Mouse (Mus musculus) stomach, postnatal 0 days (tissue): Measurements from ENCODE around the gene Guca2b. TPM values are rescaled to one million over a fixed set of nuclear protein-coding genes. Genes with fewer than 3 reads are reported as not detected.
"Not testable (repeated sequence)": the region's sequence is repeated elsewhere in the genome, so short reads cannot be mapped to it uniquely, and the experiment has no call there.

ENCODE experiments used
- ATAC-seq: fragments of 200-750 bp; cut with Nextera tagmentation; 2 replicates; pipeline ENCODE4 v1.8.0; 2017; ENCODE audit not compliant: low FRiP score, low TSS enrichment
- DNase-seq: peaks from one replicate; pipeline ENCODE4 v3.0.0-alpha.2; 2016; ENCODE audit warnings: low spot score
- H3K27ac ChIP-seq: fragments of 300-500 bp; sonication (generic); replicated peaks from 2 replicates; pipeline ENCODE4 v1.5.1; 2014; ENCODE audit warnings: mild to moderate bottlenecking, control low read depth
- H3K27me3 ChIP-seq: fragments of 300-500 bp; sonication (generic); 2 replicates; pipeline ENCODE4 v1.6.1; 2014; ENCODE audit warnings: low read length; ENCODE audit not compliant: control insufficient read depth, insufficient read depth
- H3K36me3 ChIP-seq: fragments of 300-500 bp; sonication (generic); 2 replicates; pipeline ENCODE4 v1.6.1; 2014; ENCODE audit warnings: low read length, mixed read lengths; ENCODE audit not compliant: control insufficient read depth, insufficient read depth
- H3K4me1 ChIP-seq: fragments of 300-500 bp; sonication (generic); replicated peaks from 2 replicates; pipeline ENCODE4 v1.6.1; 2014; ENCODE audit warnings: antibody characterized with exemption; ENCODE audit not compliant: control insufficient read depth, insufficient read depth
- H3K4me2 ChIP-seq: fragments of 300-500 bp; sonication (generic); replicated peaks from 2 replicates; pipeline ENCODE4 v1.6.1; 2014; ENCODE audit warnings: low read depth, mild to moderate bottlenecking, control low read depth, moderate library complexity
- H3K4me3 ChIP-seq: fragments of 300-500 bp; sonication (generic); 2 replicates; pipeline ENCODE4 v1.5.1; 2014; ENCODE audit warnings: low read depth, low read length, control low read depth
- H3K9ac ChIP-seq: fragments of 300-500 bp; sonication (generic); 2 replicates; pipeline ENCODE4 v1.6.1; 2014; ENCODE audit warnings: mild to moderate bottlenecking, low read length, control low read depth, mixed read lengths
- H3K9me3 ChIP-seq: fragments of 300-500 bp; sonication (generic); 2 replicates; pipeline ENCODE4 v1.6.1; 2016; ENCODE audit warnings: low read length; ENCODE audit not compliant: control insufficient read depth
- CTCF ChIP-seq: IDR thresholded peaks from 2 replicates; pipeline ENCODE4 v1.5.1; 2016; ENCODE audit warnings: antibody characterized with exemption, low read depth, mild to moderate bottlenecking, moderate library complexity
- EP300 ChIP-seq: optimal IDR thresholded peaks from 2 replicates; pipeline ENCODE3; 2016; ENCODE audit warnings: antibody characterized with exemption
- WGBS: fragments of 180-500 bp; shearing (Covaris S2); extraction: QIAGEN DNeasy Blood & Tissue Kit; methylation state at CpG from one replicate; pipeline ENCODE4 v1.1.7; 2014; 5-methylcytosine and 5-hydroxymethylcytosine counted together
- polyA plus RNA-seq: library from polyadenylated mRNA; unstranded; fragments of >200 nt; fragmentation: Nextera tagmentation; extraction: Ambion mirVana; gene quantifications from 2 replicates; pipeline ENCODE4 v1.2.1, GENCODE M21; 2015

The Guca2b gene
- polyA plus RNA-seq, 1 experiment from 2014 or later, result 1.1 TPM

GRCm38 (mm10) chr4:119628363-119628762 lies 30.4 kb downstream of the Guca2b start:
- H3K27ac ChIP-seq, H3K4me1 ChIP-seq, H3K9me3 ChIP-seq, ATAC-seq, DNase-seq, H3K4me3 ChIP-seq, H3K27me3 ChIP-seq, H3K9ac ChIP-seq, H3K4me2 ChIP-seq: not testable (repeated sequence)
- H3K36me3 ChIP-seq, result peaks cover 13% of the 10 kb centered on the region
- 77% methylated on average over 3 of the region's 4 CpGs for WGBS
- peak; percentile 50 for TF ChIP-seq CTCF

- Histone ChIP-seq H3K27me3 (no peaks in the 10 kb centered on the region), H3K4me2 (no peak overlapping the region), H3K9me3 (no peaks in the 10 kb centered on the region), H3K4me1 (no peaks in the 10 kb centered on the region), H3K27ac (no peak overlapping the region), H3K4me3 (no peak overlapping the region), H3K9ac (no peak overlapping the region), H3K36me3 (peaks cover 20% of the 10 kb centered on the region)
- DNase-seq (no peak), ATAC-seq (no peak)
- 85% methylated on average over 4 of the region's 4 CpGs for WGBS
- TF ChIP-seq EP300, result no peak
- no peak for TF ChIP-seq CTCF
Observed at GRCm38 (mm10) chr4:119627317-119627716, 31.4 kb downstream of the Guca2b start.

GRCm38 (mm10) chr4:119626876-119627275 lies 31.9 kb downstream of the Guca2b start:
- no peak overlapping the region for H3K9ac ChIP-seq
- DNase-seq (no peak), ATAC-seq (no peak)
- no peaks in the 10 kb centered on the region for H3K4me1 ChIP-seq
- no peaks in the 10 kb centered on the region for H3K9me3 ChIP-seq
- no peak overlapping the region for H3K4me2 ChIP-seq
- no peak overlapping the region for H3K4me3 ChIP-seq
- H3K36me3 ChIP-seq, result peaks cover 22% of the 10 kb centered on the region
- TF ChIP-seq CTCF, result no peak
- no peak for TF ChIP-seq EP300
- no peaks in the 10 kb centered on the region for H3K27me3 ChIP-seq
- WGBS, result 83% methylated on average over 3 of the region's 3 CpGs
- H3K27ac ChIP-seq, result no peak overlapping the region

DNA sequence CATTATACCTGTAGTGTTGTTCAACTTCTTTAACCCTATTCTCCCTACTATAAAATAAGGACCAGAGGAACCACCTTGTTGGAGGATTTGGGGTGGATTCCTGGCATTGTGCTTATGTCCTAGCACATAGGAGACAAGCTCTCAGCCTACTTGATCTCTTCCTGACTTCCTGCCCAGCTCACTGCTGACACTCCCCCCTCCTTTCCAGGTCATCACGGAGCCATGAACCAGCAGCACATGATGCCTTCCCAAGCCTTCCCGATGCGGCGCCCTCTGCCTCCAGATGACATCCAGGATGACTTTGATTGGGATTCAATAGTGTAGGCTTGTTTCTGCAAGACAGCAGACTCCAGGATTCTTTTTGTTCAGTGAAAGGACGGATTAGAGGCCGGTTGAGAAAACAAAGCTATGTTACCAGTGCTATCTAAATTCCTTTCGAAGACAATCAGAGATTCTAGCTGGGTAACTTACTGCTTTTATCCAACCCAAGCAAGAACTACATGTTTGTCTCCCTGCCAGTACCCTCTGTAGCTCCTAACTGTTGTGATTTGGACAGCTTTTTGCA lies 32.6 kb downstream of the Guca2b start:
- DNase-seq, result no peak

GRCm38 (mm10) chr4:119614724-119615123 lies 44.0 kb downstream of the Guca2b start:
- Histone ChIP-seq H3K9ac (no peak overlapping the region), H3K27ac (no peak overlapping the region), H3K9me3 (no peaks in the 10 kb centered on the region), H3K4me1 (no peaks in the 10 kb centered on the region), H3K27me3 (no peaks in the 10 kb centered on the region), H3K4me3 (no peak overlapping the region), H3K36me3 (no peaks in the 10 kb centered on the region; the same call in 1 of the 2 replicates), H3K4me2 (no peak overlapping the region)
- ATAC-seq (no peak), DNase-seq (no peak)
- no peak for TF ChIP-seq CTCF
- TF ChIP-seq EP300, result no peak
- WGBS, result 42% methylated on average over 4 of the region's 4 CpGs

More for the DNA sequence above, 32.6 kb downstream of the Guca2b start:
- H3K36me3 ChIP-seq, result peaks cover 22% of the 10 kb centered on the region
- H3K9ac ChIP-seq, result no peak overlapping the region
- H3K27ac ChIP-seq, result no peak overlapping the region
- no peaks in the 10 kb centered on the region for H3K9me3 ChIP-seq
- H3K4me2 ChIP-seq, result no peak overlapping the region
- TF ChIP-seq EP300, result no peak
- TF ChIP-seq CTCF, result no peak
- no peaks in the 10 kb centered on the region for H3K27me3 ChIP-seq
- H3K4me1 ChIP-seq, result no peaks in the 10 kb centered on the region
- no peak for ATAC-seq
- 73% methylated on average over 7 of the region's 7 CpGs for WGBS
- no peak overlapping the region for H3K4me3 ChIP-seq

DNA sequence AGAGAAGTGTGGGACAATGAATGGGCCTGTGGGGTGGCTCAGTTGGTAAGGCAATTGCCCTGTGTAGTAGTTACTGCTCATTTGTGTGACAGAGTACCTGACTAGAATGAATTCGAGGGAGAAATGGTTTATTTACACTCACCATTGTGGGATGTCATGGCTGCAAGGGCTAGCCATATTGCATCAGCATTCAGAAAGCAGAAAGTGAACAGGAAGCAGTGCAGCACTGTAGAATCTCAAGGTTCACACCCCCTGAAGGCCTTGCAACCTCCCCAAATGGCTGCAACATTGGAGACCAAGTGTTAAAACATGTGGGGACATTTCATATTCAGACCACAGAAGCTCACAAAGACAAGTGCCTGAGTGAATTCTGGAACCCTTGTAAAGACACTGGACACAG lies 44.7 kb downstream of the Guca2b start:
- Histone ChIP-seq H3K4me1 (no peaks in the 10 kb centered on the region), H3K9me3 (no peaks in the 10 kb centered on the region), H3K9ac (no peak overlapping the region), H3K27me3 (no peaks in the 10 kb centered on the region), H3K27ac (no peak overlapping the region), H3K4me3 (no peak overlapping the region), H3K36me3 (no peaks in the 10 kb centered on the region; the same call in 1 of the 2 replicates), H3K4me2 (no peak overlapping the region)
- 24% methylated on average over 1 of the region's 1 CpGs for WGBS
- no peak for TF ChIP-seq CTCF
- TF ChIP-seq EP300, result no peak
- DNase-seq (no peak), ATAC-seq (no peak; the same call in 1 of the 2 replicates)
